20 mouse cellular contexts compared by ENCODE assay signal in the genomic region with DNA sequence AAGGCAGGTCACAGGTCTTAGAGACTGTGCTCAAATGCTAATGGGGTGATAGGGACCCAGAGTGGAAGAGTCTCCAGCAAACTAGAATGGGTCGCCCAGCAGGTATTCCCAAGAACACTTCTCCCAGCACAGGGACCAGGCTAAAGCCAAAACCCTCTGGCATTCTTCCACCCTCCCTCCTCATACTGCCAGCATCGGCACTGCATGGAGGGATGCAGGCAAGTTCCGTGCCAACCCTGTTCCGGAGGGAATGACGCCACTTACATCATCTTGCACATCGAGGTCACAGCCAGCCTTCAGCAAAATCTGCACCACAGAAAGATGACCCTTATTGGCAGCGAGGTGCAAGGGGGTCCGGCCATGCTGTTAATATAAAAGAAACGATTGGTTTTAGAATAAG. TPM values are rescaled to one million over a fixed set of nuclear protein-coding genes. Genes with fewer than 3 reads are reported as not detected.
DNase-seq lines count a peak whose midpoint lies in the region; ATAC-seq and TF ChIP-seq lines count a peak whose summit lies in the region.
"Had no signal": no experiment of that assay in that cellular context is flagged by ENCODE, and none has a peak within 500 bp of the region (broad histone marks: within the 10 kb centered on the region; RNA-seq: fewer than 3 reads in every experiment).

No protein-coding gene starts in this region.

- no peaks in the 10 kb centered on the region for H3K4me1 ChIP-seq in intestine, postnatal 0 days (replicated peaks; ENCODE audit: control insufficient read depth, insufficient read depth, low read length)
- H3K4me1 ChIP-seq: embryonic facial prominence, embryonic 10.5 days; stomach, embryonic 15.5 days had no signal

- H3K36me3 ChIP-seq in intestine, postnatal 0 days (ENCODE audit: control insufficient read depth, insufficient read depth): no peaks in the 10 kb centered on the region
- H3K36me3 ChIP-seq: embryonic facial prominence, embryonic 10.5 days; stomach, embryonic 15.5 days had no signal

- no peak overlapping the region for H3K27ac ChIP-seq in intestine, postnatal 0 days (ENCODE audit: low read depth, low read length)
- H3K27ac ChIP-seq: embryonic facial prominence, embryonic 10.5 days; kidney, postnatal 0 days; left cerebral cortex, adult 2 months; macrophage; stomach, embryonic 15.5 days had no signal

- intact Hi-C loops in left cerebral cortex, postnatal 4 days (cut with DNase I): no loop called here
- intact Hi-C loops in left cerebral cortex, postnatal 10 days (cut with DNase I): no loop called here

- ATAC-seq in intestine, postnatal 0 days: no peak
- ATAC-seq: CD4-positive, CD25-positive, alpha-beta regulatory T cell, adult 4 months; inflammation-experienced regulatory T-cells, adult 6 months had no signal

- WGBS in intestine, postnatal 0 days: 90% methylated on average over 9 of the region's 9 CpGs

- H3K27me3 ChIP-seq in intestine, postnatal 0 days (replicated peaks; ENCODE audit: control insufficient read depth, insufficient read depth, low read length): no peaks in the 10 kb centered on the region
- H3K27me3 ChIP-seq: stomach, embryonic 15.5 days had no signal

- no peak overlapping the region for H3K9ac ChIP-seq in intestine, postnatal 0 days (ENCODE audit: low read depth, low read length)
- H3K9ac ChIP-seq: stomach, embryonic 15.5 days had no signal

- no peak overlapping the region for H3K4me3 ChIP-seq in intestine, postnatal 0 days (ENCODE audit: low read depth, low read length)
- H3K4me3 ChIP-seq: embryonic facial prominence, embryonic 10.5 days; left cerebral cortex, adult 2 months; stomach, embryonic 15.5 days had no signal

- peak; percentile 29 for DNase-seq in cerebellum, adult 11-12 months
- no peak for DNase-seq in cerebellum, adult 9-10 months
- peak; percentile 63 for DNase-seq in left cerebral cortex, postnatal 4 days
- DNase-seq in left cerebral cortex, postnatal 10 days (ENCODE audit: extremely low spot score in 1 of 2, low spot score in 2 of 2): no peak
- DNase-seq in cerebellum, adult 8-10 months: peak; percentile 15
- no peak for DNase-seq in thymus, adult 18-20 months
- DNase-seq: adrenal gland, postnatal 36 days; gastrocnemius, postnatal 14 days; heart, adult 11 months; kidney, adult 2 months; thymus, postnatal 36 days had no signal

- H3K4me2 ChIP-seq in intestine, postnatal 0 days (replicated peaks; ENCODE audit: low read depth): no peak overlapping the region
- H3K4me2 ChIP-seq: heart, embryonic 11.5 days; stomach, embryonic 15.5 days had no signal

- H3K9me3 ChIP-seq in intestine, postnatal 0 days (ENCODE audit: control insufficient read depth): no peaks in the 10 kb centered on the region
- H3K9me3 ChIP-seq: embryonic facial prominence, embryonic 10.5 days; stomach, embryonic 15.5 days had no signal

- TF ChIP-seq CTCF in intestine, postnatal 0 days (IDR thresholded peaks at IDR 0.05; ENCODE audit: low read depth): no peak

RNA-seq across cellular contexts. Expression of a gene that starts 36.0 kb away (rescaled TPM):
- 10 to 100 TPM; 40.7 to 44.0 TPM for total RNA-seq in left cerebral cortex, postnatal 4 days (2021)
- total RNA-seq in left cerebral cortex, postnatal 10 days (2021): 10 to 100 TPM; 42.5 to 44.3 TPM
- 92.4 and 97.8 TPM in 2 replicates for polyA plus RNA-seq in intestine, postnatal 0 days (2015; fragmentation: Nextera tagmentation; extraction: Ambion mirVana)

Comparison
In these comparisons a context has a peak if more than half of its experiments do, and no peak if none do; other contexts are left out.
1. DNase-seq: peak in cerebellum, adult 11-12 months (single experiment), left cerebral cortex, postnatal 4 days (single experiment) and cerebellum, adult 8-10 months (single experiment); none in cerebellum, adult 9-10 months (single experiment), left cerebral cortex, postnatal 10 days (0 of 2) and thymus, adult 18-20 months (0 of 2).